Mouse (Mus musculus) heart, embryonic 14.5 days (tissue): ENCODE measurements around the gene Gm128. TPM values are rescaled to one million over a fixed set of nuclear protein-coding genes. Genes with fewer than 3 reads are reported as not detected.

Experiments
- ATAC-seq: fragments of 200-750 bp; cut with Nextera tagmentation; 2 replicates; pipeline ENCODE4 v1.8.0; 2017; ENCODE audit warnings: low read depth, moderate TSS enrichment; ENCODE audit not compliant: insufficient number of reproducible peaks, insufficient read depth, low FRiP score
- H3K27ac ChIP-seq, 2 experiments: fragments of 200-500 bp in 1 of 2; fragments of 300-500 bp in 1 of 2; sonication (generic) in 1 of 2; replicated peaks in 1 of 2; 2 replicates each; pipeline ENCODE4 v1.5.1; 2012 to 2014; ENCODE audit warnings: low read depth in 2 of 2, low read length in 2 of 2, control low read depth in 1 of 2, mild to moderate bottlenecking in 1 of 2, mixed read lengths in 1 of 2; ENCODE audit not compliant: control insufficient read depth in 1 of 2, insufficient read depth in 1 of 2
- H3K27me3 ChIP-seq: fragments of 300-500 bp; sonication (generic); 2 replicates; pipeline ENCODE4 v1.6.1; 2014; ENCODE audit warnings: mild to moderate bottlenecking, low read length, control low read depth; ENCODE audit not compliant: control insufficient read depth, insufficient read depth
- H3K36me3 ChIP-seq: fragments of 300-500 bp; sonication (generic); 2 replicates; pipeline ENCODE4 v1.6.1; 2014; ENCODE audit warnings: mild to moderate bottlenecking, control low read depth, low read length, mixed read lengths; ENCODE audit not compliant: control insufficient read depth, insufficient read depth
- H3K4me1 ChIP-seq, 2 experiments: fragments of 200-500 bp in 1 of 2; fragments of 300-500 bp in 1 of 2; sonication (generic) in 1 of 2; 2 replicates each; pipeline ENCODE4 v1.6.1; 2012 to 2014; ENCODE audit warnings: low read length in 2 of 2, control low read depth in 1 of 2, mixed read lengths in 1 of 2; ENCODE audit not compliant: control insufficient read depth in 2 of 2, insufficient read depth in 2 of 2
- H3K4me2 ChIP-seq: fragments of 300-500 bp; sonication (generic); 2 replicates; pipeline ENCODE4 v1.6.1; 2014; ENCODE audit warnings: mild to moderate bottlenecking, low read length
- H3K4me3 ChIP-seq, 2 experiments: fragments of 200-500 bp in 1 of 2; fragments of 300-500 bp in 1 of 2; sonication (generic) in 1 of 2; 2 replicates each; pipeline ENCODE4 v1.5.1; 2012 to 2014; ENCODE audit warnings: low read length in 2 of 2, mild to moderate bottlenecking in 2 of 2, control low read depth in 1 of 2, low read depth in 1 of 2, moderate library complexity in 1 of 2; ENCODE audit not compliant: control insufficient read depth in 1 of 2, insufficient read depth in 1 of 2
- H3K9ac ChIP-seq: fragments of 300-500 bp; sonication (generic); 2 replicates; pipeline ENCODE4 v1.6.1; 2014; ENCODE audit warnings: mild to moderate bottlenecking, low read length
- H3K9me3 ChIP-seq: fragments of 300-500 bp; sonication (generic); 2 replicates; pipeline ENCODE4 v1.6.1; 2016; ENCODE audit warnings: low read length, control low read depth; ENCODE audit not compliant: control insufficient read depth
- WGBS: fragments of 180-500 bp; shearing (Covaris S2); extraction: QIAGEN DNeasy Blood & Tissue Kit; methylation state at CpG from one replicate; pipeline ENCODE4 v1.1.7; 2014; 5-methylcytosine and 5-hydroxymethylcytosine counted together
- polyA plus RNA-seq: library from polyadenylated mRNA; unstranded; fragments of >200 nt; fragmentation: Nextera tagmentation; extraction: Ambion mirVana; gene quantifications from 2 replicates; pipeline ENCODE4 v1.2.1, GENCODE M21; 2014

Gene Gm128
- polyA plus RNA-seq, 1 experiment from 2014 or later: 0.46 TPM

DNA sequence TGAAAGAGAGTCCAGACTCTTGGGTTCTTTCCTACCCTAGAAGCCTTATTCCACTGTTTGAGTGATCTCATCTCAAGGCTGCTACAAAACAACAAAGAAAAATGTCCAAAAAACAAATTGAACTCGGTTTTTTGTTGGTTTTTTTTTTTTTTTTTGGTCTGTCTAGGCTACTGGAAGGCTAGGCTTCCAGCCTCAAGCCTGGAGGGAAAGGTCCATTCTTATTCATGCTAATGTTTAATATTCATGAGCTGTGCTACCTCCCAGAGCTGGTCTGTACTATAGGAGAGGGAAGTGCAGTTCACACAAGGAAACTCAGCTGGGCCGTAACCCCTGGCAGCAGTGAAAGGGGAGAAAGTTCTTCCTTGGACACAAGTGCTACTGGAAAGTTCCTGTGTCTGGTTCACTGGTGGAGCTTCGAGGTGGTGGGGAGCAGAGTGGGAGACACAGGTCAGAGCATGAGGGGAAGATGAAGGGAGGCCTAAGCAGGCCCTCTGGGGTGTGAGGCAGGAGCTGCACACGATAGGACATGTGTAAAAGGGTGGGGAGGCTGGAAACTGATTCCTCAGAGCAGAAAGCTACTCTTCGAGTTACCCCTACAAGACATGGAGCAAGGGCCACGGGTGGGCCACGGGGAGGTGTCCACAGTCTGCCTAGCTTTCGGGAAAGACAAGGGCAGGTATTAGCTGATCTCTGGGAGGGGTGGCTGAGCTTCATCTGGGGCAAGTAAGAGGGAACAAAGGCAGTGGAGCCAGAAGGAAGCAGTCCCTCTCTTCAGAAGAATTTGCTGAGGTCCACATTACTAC, 10.7 kb downstream of the Gm128 start:
- peak overlapping the region; percentile 77 for H3K4me2 ChIP-seq
- H3K9me3 ChIP-seq: no peaks in the 10 kb centered on the region
- peaks cover 17 to 36% of the 10 kb centered on the region in 2 experiments for H3K4me1 ChIP-seq
- peaks cover 49% of the 10 kb centered on the region for H3K36me3 ChIP-seq
- 63% methylated on average over 8 of the region's 8 CpGs for WGBS
- peak overlapping the region; percentile 79 to 97 for H3K27ac ChIP-seq
- H3K9ac ChIP-seq: peak overlapping the region; percentile 97
- H3K27me3 ChIP-seq: no peaks in the 10 kb centered on the region
- peak overlapping the region; percentile 67 to 95 for H3K4me3 ChIP-seq
- no peak for ATAC-seq

DNA sequence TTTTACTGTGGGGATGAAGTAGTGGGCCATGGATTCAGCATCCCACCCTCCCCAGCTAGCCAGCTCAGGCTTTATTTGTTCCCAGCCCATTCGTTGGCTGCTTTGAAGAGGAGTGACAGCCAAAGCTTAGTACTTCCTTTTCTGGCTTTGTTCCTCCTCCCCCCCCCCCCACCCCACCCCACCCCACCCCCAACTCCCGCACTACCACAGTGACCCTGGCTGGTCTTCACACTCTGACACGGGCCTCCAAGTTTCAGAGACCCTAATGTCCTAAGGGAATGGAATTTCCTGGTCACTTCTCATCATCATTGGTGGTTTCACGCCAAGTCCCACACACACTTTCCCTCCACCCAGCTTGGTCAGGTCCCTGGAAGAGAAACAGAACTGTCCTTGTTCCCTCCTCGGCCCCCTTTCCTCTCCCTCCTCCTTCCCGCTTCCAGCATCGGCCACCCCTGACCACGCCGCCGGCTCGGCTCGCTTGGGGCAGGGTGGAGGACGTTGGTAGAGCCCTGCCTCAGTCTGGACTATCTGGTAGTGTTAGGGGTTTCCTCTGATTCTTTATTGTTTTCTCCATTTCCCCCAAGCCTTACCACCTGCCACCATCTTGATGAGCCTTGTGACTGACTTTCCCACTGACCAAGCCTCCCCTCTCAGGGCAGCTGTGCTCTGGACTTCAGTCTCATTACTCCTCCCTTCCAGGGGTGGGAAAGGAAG, 11.5 kb downstream of the Gm128 start:
- Histone ChIP-seq H3K27ac (peak overlapping the region; percentile 87 to 97), H3K36me3 (peaks cover 41% of the 10 kb centered on the region), H3K4me3 (peak overlapping the region; percentile 67 to 95), H3K9ac (peak overlapping the region; percentile 97), H3K27me3 (no peaks in the 10 kb centered on the region), H3K9me3 (no peaks in the 10 kb centered on the region), H3K4me2 (peak overlapping the region; percentile 77), H3K4me1 (peaks cover 17 to 36% of the 10 kb centered on the region in 2 experiments)
- peak; percentile 34 for ATAC-seq
- WGBS: 8% methylated on average over 13 of the region's 13 CpGs

DNA sequence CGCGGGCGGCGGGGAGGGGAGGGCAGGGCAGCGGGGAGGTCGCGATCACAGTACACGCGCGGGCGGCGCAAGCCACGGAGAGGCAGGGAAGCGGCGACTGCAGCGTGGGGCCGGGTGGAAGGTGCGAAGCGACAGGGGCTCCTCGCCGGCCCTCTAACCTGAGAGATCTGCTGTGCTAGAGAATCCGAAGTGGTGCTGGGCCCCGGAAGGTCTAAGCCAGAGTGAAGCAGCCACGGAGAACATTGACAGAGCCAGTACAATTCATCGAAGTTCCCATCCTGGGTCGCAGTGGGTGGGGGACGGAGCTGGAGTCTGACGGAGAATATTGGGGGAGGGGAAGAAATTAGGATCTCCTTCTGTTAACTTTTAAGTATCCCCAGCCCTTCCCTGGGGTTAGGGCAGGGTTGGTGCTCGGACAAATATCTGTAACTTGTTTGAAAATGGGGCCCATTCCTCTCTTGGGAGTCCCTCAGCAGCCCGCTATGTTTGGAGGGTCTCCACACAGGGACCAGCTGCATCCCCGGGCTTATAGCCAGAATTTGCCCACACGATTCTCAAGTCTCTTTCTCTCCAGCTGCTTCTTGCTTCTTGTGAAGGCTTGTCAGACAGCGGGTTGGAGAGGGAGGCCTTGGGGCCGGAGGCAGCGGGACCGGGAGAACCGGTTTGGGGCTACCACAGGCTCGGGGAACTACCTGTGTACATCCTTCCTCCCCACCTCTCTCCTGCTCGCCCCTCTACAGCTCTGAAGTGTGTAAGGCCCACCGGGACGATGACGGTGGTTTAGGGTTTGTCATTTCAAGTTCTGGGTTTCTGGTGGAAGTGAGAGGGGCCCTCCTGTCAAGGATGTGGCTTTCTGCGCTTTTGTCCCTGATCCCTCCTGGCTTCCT, 12.3 kb downstream of the Gm128 start:
- peak overlapping the region; percentile 67 to 95 for H3K4me3 ChIP-seq
- H3K27me3 ChIP-seq: no peaks in the 10 kb centered on the region
- H3K27ac ChIP-seq: peak overlapping the region; percentile 87 to 97
- WGBS: under 1% methylated on average over 41 of the region's 43 CpGs
- ATAC-seq: 0 out of 2 replicates have a peak, but pooled peaks have one; percentile 1
- peaks cover 20 to 44% of the 10 kb centered on the region in 2 experiments for H3K4me1 ChIP-seq
- no peaks in the 10 kb centered on the region for H3K9me3 ChIP-seq
- H3K4me2 ChIP-seq: peak overlapping the region; percentile 77
- H3K9ac ChIP-seq: peak overlapping the region; percentile 97
- peaks cover 33% of the 10 kb centered on the region for H3K36me3 ChIP-seq

- Histone ChIP-seq H3K9me3 (no peaks in the 10 kb centered on the region), H3K27ac (peak within 1 kb of the TSS; percentile 87 to 97), H3K4me2 (peak within 1 kb of the TSS; percentile 77), H3K27me3 (no peaks in the 10 kb centered on the region), H3K4me1 (peaks cover 20 to 48% of the 10 kb centered on the region in 2 experiments), H3K9ac (peak within 1 kb of the TSS; percentile 97), H3K36me3 (peaks cover 30% of the 10 kb centered on the region), H3K4me3 (peak within 1 kb of the TSS; percentile 67 to 95)
- peak; percentile 89 for ATAC-seq
- WGBS: under 1% methylated on average over 63 of the region's 64 CpGs
Observed at GRCm38 (mm10) chr3:95228148-95228893, 13.1 kb downstream of the Gm128 start, which contains the start of gene Cdc42se1. Cdc42se1 (plus strand) TSS chr3:95228732.

GRCm38 (mm10) chr3:95227214-95227613, 14.2 kb downstream of the Gm128 start:
- peak overlapping the region; percentile 77 for H3K4me2 ChIP-seq
- no peak for ATAC-seq
- H3K27ac ChIP-seq: no peak overlapping the region; a peak in 1 of 4 replicates
- no peaks in the 10 kb centered on the region for H3K9me3 ChIP-seq
- H3K9ac ChIP-seq: peak overlapping the region; percentile 97
- H3K4me3 ChIP-seq: peak overlapping the region; percentile 20 to 95; a peak in 3 of 4 replicates
- H3K4me1 ChIP-seq: peaks cover 18 to 44% of the 10 kb centered on the region in 2 experiments
- WGBS: 35% methylated on average over 1 of the region's 1 CpGs
- peaks cover 28% of the 10 kb centered on the region for H3K36me3 ChIP-seq
- no peaks in the 10 kb centered on the region for H3K27me3 ChIP-seq

GRCm38 (mm10) chr3:95224295-95224694, 17.1 kb downstream of the Gm128 start:
- Histone ChIP-seq H3K27me3 (no peaks in the 10 kb centered on the region), H3K4me1 (peaks cover 3 to 18% of the 10 kb centered on the region in 2 experiments), H3K4me2 (no peak overlapping the region), H3K9me3 (no peaks in the 10 kb centered on the region), H3K27ac (no peak overlapping the region), H3K36me3 (peaks cover 42% of the 10 kb centered on the region), H3K9ac (peak overlapping the region; percentile 28; the same call in 1 of the 2 replicates), H3K4me3 (no peak overlapping the region)
- 30% methylated on average over 6 of the region's 6 CpGs for WGBS
- ATAC-seq: no peak
